Mouse (Mus musculus): ENCODE results near the gene Hist1h2be. TPM values are rescaled to one million over a fixed set of nuclear protein-coding genes. Genes with fewer than 3 reads are reported as not detected.
"Not testable (repeated sequence)": the region's sequence is repeated elsewhere in the genome, so short reads cannot be mapped to it uniquely, and the experiment has no call there.

Gene Hist1h2be
- polyA plus RNA-seq, 1 experiment from 2014 or later = 2.6 TPM

GRCm38 (mm10) chr13:23536076-23536822, 84.7 kb downstream of the Hist1h2be start:
- no peak for ATAC-seq
- Histone ChIP-seq H3K27me3 (no peaks in the 10 kb centered on the region), H3K4me1 (peaks cover 42% of the 10 kb centered on the region), H3K4me3 (peak overlapping the region; percentile 58), H3K27ac (peak overlapping the region; percentile 48), H3K9me3 (replicated peaks) (no peaks in the 10 kb centered on the region), H3K4me2 (peak overlapping the region; percentile 61), H3K9ac (peak overlapping the region; percentile 79), H3K36me3 (ENCODE audit: poor library complexity, severe bottlenecking) (no peaks in the 10 kb centered on the region)
- WGBS = 16% methylated on average over 7 of the region's 7 CpGs

GRCm38 (mm10) chr13:23535137-23536075, 85.5 kb downstream of the Hist1h2be start, which contains the start of gene Hist1h3g:
Gene Hist1h3g, plus strand, starts transcription at chr13:23535422.
- peak within 1 kb of the TSS; percentile 79 for H3K9ac ChIP-seq
- peak within 1 kb of the TSS; percentile 98 for H3K27ac ChIP-seq
- H3K4me2 ChIP-seq = peak within 1 kb of the TSS; percentile 61
- peak within 1 kb of the TSS; percentile 58 for H3K4me3 ChIP-seq
- ATAC-seq = peak; percentile 92
- not testable (repeated sequence) for H3K36me3 ChIP-seq (ENCODE audit: poor library complexity, severe bottlenecking); H3K27me3 ChIP-seq; H3K9me3 ChIP-seq (replicated peaks)
- peaks cover 42% of the 10 kb centered on the region for H3K4me1 ChIP-seq
- WGBS = under 1% methylated on average over 42 of the region's 62 CpGs

GRCm38 (mm10) chr13:23534368-23535131, 86.4 kb downstream of the Hist1h2be start:
- peaks cover 46% of the 10 kb centered on the region for H3K4me1 ChIP-seq
- peak overlapping the region; percentile 73 for H3K9ac ChIP-seq
- H3K27ac ChIP-seq = peak overlapping the region; percentile 98
- H3K9me3 ChIP-seq (replicated peaks) = no peaks in the 10 kb centered on the region
- no peaks in the 10 kb centered on the region for H3K36me3 ChIP-seq (ENCODE audit: poor library complexity, severe bottlenecking)
- WGBS = under 1% methylated on average over 15 of the region's 15 CpGs
- H3K27me3 ChIP-seq = no peaks in the 10 kb centered on the region
- no peak for ATAC-seq
- H3K4me3 ChIP-seq = peak overlapping the region; percentile 58
- H3K4me2 ChIP-seq = peak overlapping the region; percentile 61

Small RNA genes within 50 kb of the gene (microRNA-seq; reads per million reads assigned to microRNA genes)
- not detected for gene Gm44297
- gene Gm44359 = not detected
- gene Gm44394 = not detected

Other genes starting within 250 kb of the Hist1h2be start
- gene Abt1, start 197.3 kb downstream of the Hist1h2be start, polyA plus RNA-seq (2015; fragmentation: Nextera tagmentation; extraction: Ambion mirVana) = 12.4 and 13.4 TPM in 2 replicates
- gene Btn1a1, start 155.2 kb downstream of the Hist1h2be start, polyA plus RNA-seq (2015; fragmentation: Nextera tagmentation; extraction: Ambion mirVana) = not detected in 2 replicates
- gene Btn2a2, start 132.3 kb downstream of the Hist1h2be start, polyA plus RNA-seq (2015; fragmentation: Nextera tagmentation; extraction: Ambion mirVana) = 0.08 and 0.21 TPM in 2 replicates
- gene Hist1h4h, start 90.1 kb downstream of the Hist1h2be start, polyA plus RNA-seq (2015; fragmentation: Nextera tagmentation; extraction: Ambion mirVana) = 5.2 and 6.4 TPM in 2 replicates
- gene Hist1h2af, start 87.2 kb downstream of the Hist1h2be start, polyA plus RNA-seq (2015; fragmentation: Nextera tagmentation; extraction: Ambion mirVana) = 9.5 and 10.0 TPM in 2 replicates
- gene Hist1h3g, start 85.7 kb downstream of the Hist1h2be start, polyA plus RNA-seq (2015; fragmentation: Nextera tagmentation; extraction: Ambion mirVana) = 10.0 and 11.6 TPM in 2 replicates
- gene Hist1h2bh, start 77.7 kb downstream of the Hist1h2be start, polyA plus RNA-seq (2015; fragmentation: Nextera tagmentation; extraction: Ambion mirVana) = 0.76 and 0.97 TPM in 2 replicates
- gene Hist1h3f, start 77.1 kb downstream of the Hist1h2be start, polyA plus RNA-seq (2015; fragmentation: Nextera tagmentation; extraction: Ambion mirVana) = 1.2 and 1.3 TPM in 2 replicates
- gene Hist1h4f, start 69.5 kb downstream of the Hist1h2be start, polyA plus RNA-seq (2015; fragmentation: Nextera tagmentation; extraction: Ambion mirVana) = 1.6 and 2.2 TPM in 2 replicates
- 0.54 and 0.68 TPM in 2 replicates for gene Hist1h1d, start 67.9 kb downstream of the Hist1h2be start, polyA plus RNA-seq (2015; fragmentation: Nextera tagmentation; extraction: Ambion mirVana)
- 4.6 and 6.9 TPM in 2 replicates for gene Hist1h3e, start 58.8 kb downstream of the Hist1h2be start, polyA plus RNA-seq (2015; fragmentation: Nextera tagmentation; extraction: Ambion mirVana)
- 120 and 139 TPM in 2 replicates for gene Hist1h2ae, start 49.9 kb downstream of the Hist1h2be start, polyA plus RNA-seq (2015; fragmentation: Nextera tagmentation; extraction: Ambion mirVana)
- 8.9 and 11.5 TPM in 2 replicates for gene Hist1h2bg, start 49.7 kb downstream of the Hist1h2be start, polyA plus RNA-seq (2015; fragmentation: Nextera tagmentation; extraction: Ambion mirVana)
- 10.3 and 11.2 TPM in 2 replicates for gene Hist1h2bf, start 46.9 kb downstream of the Hist1h2be start, polyA plus RNA-seq (2015; fragmentation: Nextera tagmentation; extraction: Ambion mirVana)
- 3.8 and 4.8 TPM in 2 replicates for gene Hist1h2ad, start 46.7 kb downstream of the Hist1h2be start, polyA plus RNA-seq (2015; fragmentation: Nextera tagmentation; extraction: Ambion mirVana)
- gene Hist1h3d, start 45.4 kb downstream of the Hist1h2be start, polyA plus RNA-seq (2015; fragmentation: Nextera tagmentation; extraction: Ambion mirVana) = 8.8 TPM in 2 replicates
- 160 and 172 TPM in 2 replicates for gene Hist1h4d, start 39.5 kb downstream of the Hist1h2be start, polyA plus RNA-seq (2015; fragmentation: Nextera tagmentation; extraction: Ambion mirVana)
- gene Hist1h1e, start 1.4 kb upstream of the Hist1h2be start, polyA plus RNA-seq (2015; fragmentation: Nextera tagmentation; extraction: Ambion mirVana) = 25.7 and 29.7 TPM in 2 replicates
- 1.0 and 1.3 TPM in 2 replicates for gene Hist1h2ac, start 62.8 kb upstream of the Hist1h2be start, polyA plus RNA-seq (2015; fragmentation: Nextera tagmentation; extraction: Ambion mirVana)
- 34.1 and 41.4 TPM in 2 replicates for gene Hist1h2bc, start 63.1 kb upstream of the Hist1h2be start, polyA plus RNA-seq (2015; fragmentation: Nextera tagmentation; extraction: Ambion mirVana)
- gene Hist1h1t, start 74.7 kb upstream of the Hist1h2be start, polyA plus RNA-seq (2015; fragmentation: Nextera tagmentation; extraction: Ambion mirVana) = not detected in 2 replicates
- gene Hist1h4c, start 77.3 kb upstream of the Hist1h2be start, polyA plus RNA-seq (2015; fragmentation: Nextera tagmentation; extraction: Ambion mirVana) = 6.5 and 7.9 TPM in 2 replicates
- gene Hfe, start 89.7 kb upstream of the Hist1h2be start, polyA plus RNA-seq (2015; fragmentation: Nextera tagmentation; extraction: Ambion mirVana) = 2.2 and 2.8 TPM in 2 replicates
- 17.8 and 20.5 TPM in 2 replicates for gene Hist1h1c, start 117.7 kb upstream of the Hist1h2be start, polyA plus RNA-seq (2015; fragmentation: Nextera tagmentation; extraction: Ambion mirVana)
- gene Hist1h3c, start 124.5 kb upstream of the Hist1h2be start, polyA plus RNA-seq (2015; fragmentation: Nextera tagmentation; extraction: Ambion mirVana) = 8.8 and 10.8 TPM in 2 replicates
- gene Hist1h2bb, start 125.6 kb upstream of the Hist1h2be start, polyA plus RNA-seq (2015; fragmentation: Nextera tagmentation; extraction: Ambion mirVana) = 3.0 and 5.5 TPM in 2 replicates
- gene Hist1h2ab, start 130.0 kb upstream of the Hist1h2be start, polyA plus RNA-seq (2015; fragmentation: Nextera tagmentation; extraction: Ambion mirVana) = 58.6 and 70.5 TPM in 2 replicates
- gene Hist1h3b, start 131.1 kb upstream of the Hist1h2be start, polyA plus RNA-seq (2015; fragmentation: Nextera tagmentation; extraction: Ambion mirVana) = 17.0 and 19.6 TPM in 2 replicates
- gene Hist1h4b, start 135.9 kb upstream of the Hist1h2be start, polyA plus RNA-seq (2015; fragmentation: Nextera tagmentation; extraction: Ambion mirVana) = 5.7 and 6.1 TPM in 2 replicates
- 0.64 and 1.1 TPM in 2 replicates for gene Hist1h4a, start 140.1 kb upstream of the Hist1h2be start, polyA plus RNA-seq (2015; fragmentation: Nextera tagmentation; extraction: Ambion mirVana)
- gene Hist1h3a, start 141.3 kb upstream of the Hist1h2be start, polyA plus RNA-seq (2015; fragmentation: Nextera tagmentation; extraction: Ambion mirVana) = 6.3 and 7.2 TPM in 2 replicates
- gene Hist1h1a, start 142.5 kb upstream of the Hist1h2be start, polyA plus RNA-seq (2015; fragmentation: Nextera tagmentation; extraction: Ambion mirVana) = 4.6 and 6.0 TPM in 2 replicates
- 0.08 TPM in 1 of 2 replicates, not detected in the other for gene Trim38, start 148.8 kb upstream of the Hist1h2be start, polyA plus RNA-seq (2015; fragmentation: Nextera tagmentation; extraction: Ambion mirVana)
- gene Slc17a2, start 185.9 kb upstream of the Hist1h2be start, polyA plus RNA-seq (2015; fragmentation: Nextera tagmentation; extraction: Ambion mirVana) = not detected in 2 replicates
- not detected in 2 replicates for gene Slc17a3, start 218.3 kb upstream of the Hist1h2be start, polyA plus RNA-seq (2015; fragmentation: Nextera tagmentation; extraction: Ambion mirVana)
- gene Slc17a1, start 246.6 kb upstream of the Hist1h2be start, polyA plus RNA-seq (2015; fragmentation: Nextera tagmentation; extraction: Ambion mirVana) = not detected in 2 replicates